Mouse (Mus musculus) CH12.LX (cell line): ENCODE data around the gene Frs2. TPM values are rescaled to one million over a fixed set of nuclear protein-coding genes. Genes with fewer than 3 reads are reported as not detected.

Source experiments
- DNase-seq: peaks from one replicate; pipeline ENCODE4 v3.0.0-alpha.2; 2013; ENCODE audit errors: extremely low read depth
- H3K27ac ChIP-seq: 2 replicates; pipeline ENCODE4 v1.5.1; 2012; ENCODE audit warnings: low read depth, mild to moderate bottlenecking, control low read depth, moderate library complexity; ENCODE audit not compliant: insufficient read depth
- H3K27me3 ChIP-seq: replicated peaks from 2 replicates; pipeline ENCODE3; 2012; ENCODE audit warnings: inconsistent platforms
- H3K36me3 ChIP-seq, 2 experiments: replicated peaks in 1 of 2; 2 replicates each; pipeline versions ENCODE3 to v1.6.1; 2012; ENCODE audit warnings: inconsistent platforms in 1 of 2, low read length in 1 of 2, mild to moderate bottlenecking in 1 of 2, mixed read lengths in 1 of 2, moderate library complexity in 1 of 2; ENCODE audit not compliant: control insufficient read depth in 1 of 2, insufficient read depth in 1 of 2
- H3K4me1 ChIP-seq, 2 experiments: 2 replicates each; pipeline ENCODE4 v1.6.1; 2012; ENCODE audit warnings: inconsistent platforms in 1 of 2, moderate library complexity in 1 of 2; ENCODE audit not compliant: insufficient read depth in 2 of 2, control insufficient read depth in 1 of 2
- H3K4me2 ChIP-seq: 2 replicates; pipeline ENCODE4 v1.6.1; 2012; ENCODE audit warnings: low read depth, mild to moderate bottlenecking, control low read depth; ENCODE audit not compliant: poor library complexity, insufficient read depth, severe bottlenecking
- H3K4me3 ChIP-seq, 3 experiments: fragments of 150-350 bp in 1 of 3; sonication (generic) in 1 of 3; replicated peaks in 1 of 3; 2 replicates each; pipeline versions ENCODE3 to v1.5.1; 2011 to 2012; ENCODE audit warnings: low read depth in 2 of 3, low read length in 2 of 3, mild to moderate bottlenecking in 2 of 3, moderate library complexity in 2 of 3, control low read depth in 1 of 3, improper control_type of control experiment in 1 of 3, inconsistent platforms in 1 of 3, mixed read lengths in 1 of 3; ENCODE audit not compliant: poor library complexity in 1 of 3
- H3K79me2 ChIP-seq: replicated peaks from 2 replicates; pipeline ENCODE4 v1.6.1; 2012; ENCODE audit warnings: mild to moderate bottlenecking, moderate library complexity; ENCODE audit not compliant: control insufficient read depth, poor library complexity, insufficient read depth, severe bottlenecking; ENCODE audit errors: extremely low read depth
- H3K9ac ChIP-seq: 2 replicates; pipeline ENCODE4 v1.6.1; 2012; ENCODE audit warnings: low read depth, mild to moderate bottlenecking, control low read depth, moderate library complexity; ENCODE audit not compliant: insufficient read depth
- H3K9me3 ChIP-seq: replicated peaks from 2 replicates; pipeline ENCODE3; 2012; ENCODE audit warnings: low read length, inconsistent platforms, mixed read lengths
- BHLHE40 ChIP-seq: IDR thresholded peaks from 2 replicates; pipeline ENCODE4 v1.6.1; 2011; ENCODE audit warnings: mild to moderate bottlenecking, low read depth, low read length, improper control_type of control experiment
- CHD1 ChIP-seq: IDR thresholded peaks from 2 replicates; pipeline ENCODE4 v1.6.1; 2012; ENCODE audit warnings: low read depth, low read length, improper control_type of control experiment, inconsistent platforms
- CHD2 ChIP-seq: IDR thresholded peaks from 2 replicates; pipeline ENCODE4 v1.6.1; 2011; ENCODE audit warnings: low read length, improper control_type of control experiment
- CTCF ChIP-seq, 2 experiments: IDR thresholded peaks in 1 of 2; conservative IDR thresholded peaks in 1 of 2; 2 replicates each; pipeline ENCODE4 v1.5.1; 2011 to 2012; ENCODE audit warnings: low read depth in 2 of 2, low read length in 2 of 2, improper control_type of control experiment in 1 of 2, inconsistent platforms in 1 of 2, mild to moderate bottlenecking in 1 of 2, moderate library complexity in 1 of 2
- ELF1 ChIP-seq: IDR thresholded peaks from 2 replicates; pipeline ENCODE4 v1.6.1; 2014; ENCODE audit warnings: low read depth, mild to moderate bottlenecking, inconsistent platforms, low read length, improper control_type of control experiment
- EP300 ChIP-seq: IDR thresholded peaks from 2 replicates; pipeline ENCODE4 v1.6.1; 2011; ENCODE audit warnings: low read length, improper control_type of control experiment
- ETS1 ChIP-seq: conservative IDR thresholded peaks from 2 replicates; pipeline ENCODE4 v1.6.1; 2012; ENCODE audit warnings: low read depth, mild to moderate bottlenecking, inconsistent platforms, low read length, improper control_type of control experiment, moderate library complexity
- GABPA ChIP-seq: IDR thresholded peaks from 2 replicates; pipeline ENCODE4 v1.6.1; 2012; ENCODE audit warnings: low read depth, low read length, improper control_type of control experiment, inconsistent platforms; ENCODE audit not compliant: insufficient replicate concordance
- HCFC1 ChIP-seq: IDR thresholded peaks from 2 replicates; pipeline ENCODE4 v1.6.1; 2012; ENCODE audit warnings: low read depth, mild to moderate bottlenecking, inconsistent platforms, low read length, improper control_type of control experiment
- IRF4 ChIP-seq: IDR thresholded peaks from 2 replicates; pipeline ENCODE4 v1.6.1; 2014; ENCODE audit warnings: low read depth, mild to moderate bottlenecking, inconsistent platforms, low read length, improper control_type of control experiment
- JUN ChIP-seq: IDR thresholded peaks from 2 replicates; pipeline ENCODE4 v1.6.1; 2011; ENCODE audit warnings: low read depth, mild to moderate bottlenecking, low read length, improper control_type of control experiment, moderate library complexity; ENCODE audit not compliant: insufficient read depth
- JUND ChIP-seq: conservative IDR thresholded peaks from 2 replicates; pipeline ENCODE4 v1.6.1; 2011; ENCODE audit warnings: low read depth, low read length, improper control_type of control experiment
- MAFK ChIP-seq: IDR thresholded peaks from 2 replicates; pipeline ENCODE4 v1.6.1; 2011; ENCODE audit warnings: low read length, improper control_type of control experiment; ENCODE audit not compliant: insufficient replicate concordance
- MAX ChIP-seq: IDR thresholded peaks from 2 replicates; pipeline ENCODE4 v1.6.1; 2011; ENCODE audit warnings: low read length, improper control_type of control experiment
- MXI1 ChIP-seq: IDR thresholded peaks from 2 replicates; pipeline ENCODE4 v1.6.1; 2011; ENCODE audit warnings: mild to moderate bottlenecking, low read depth, low read length, improper control_type of control experiment
- MYC ChIP-seq: IDR thresholded peaks from 2 replicates; pipeline ENCODE4 v1.6.1; 2011; ENCODE audit warnings: low read depth, mild to moderate bottlenecking, improper control_type of control experiment, low read length
- PAX5 ChIP-seq: IDR thresholded peaks from 2 replicates; pipeline ENCODE4 v1.6.1; 2012; ENCODE audit warnings: low read length, inconsistent platforms, mixed read lengths
- POLR2A ChIP-seq: IDR thresholded peaks from 2 replicates; pipeline ENCODE4 v1.6.1; 2011; ENCODE audit warnings: low read depth, mild to moderate bottlenecking, improper control_type of control experiment, low read length
- RCOR1 ChIP-seq: conservative IDR thresholded peaks from 2 replicates; pipeline ENCODE4 v1.6.1; 2012; ENCODE audit warnings: low read depth, mild to moderate bottlenecking, inconsistent platforms, low read length, improper control_type of control experiment
- SIN3A ChIP-seq: IDR thresholded peaks from 2 replicates; pipeline ENCODE4 v1.6.1; 2012; ENCODE audit warnings: low read length, improper control_type of control experiment, inconsistent platforms
- SMC3 ChIP-seq: IDR thresholded peaks from 2 replicates; pipeline ENCODE4 v1.6.1; 2011; ENCODE audit warnings: low read depth, low read length, improper control_type of control experiment
- TBP ChIP-seq: conservative IDR thresholded peaks from 2 replicates; pipeline ENCODE4 v1.6.1; 2011; ENCODE audit warnings: low read depth, low read length, improper control_type of control experiment
- ZC3H11A ChIP-seq: IDR thresholded peaks from 2 replicates; pipeline ENCODE4 v1.6.1; 2012; ENCODE audit warnings: low read depth, mild to moderate bottlenecking, inconsistent platforms, low read length, improper control_type of control experiment
- ZNF384 ChIP-seq: IDR thresholded peaks from 2 replicates; pipeline ENCODE4 v1.6.1; 2012; ENCODE audit warnings: low read depth, low read length, improper control_type of control experiment, inconsistent platforms
- dilution Hi-C: fragments of 300-500 bp; cut with MboI; formaldehyde crosslinking; loops from 2 replicates; pipeline ENCODE4 v1.14.3; 2020; ENCODE audit warnings: low sequenced_read_pairs; ENCODE audit not compliant: extremely low pct_unique_long_range_greater_than_20kb, extremely low pct_ligation_motif_present
- in situ Hi-C: fragments of 300-500 bp; cut with MboI; formaldehyde crosslinking; loops from 3 replicates; pipeline ENCODE4 v1.14.3; 2019; ENCODE audit warnings: low sequenced_read_pairs, low pct_ligation_motif_present, low pct_unique_long_range_greater_than_20kb, mixed read lengths
- polyA plus RNA-seq: library from polyadenylated mRNA; unstranded; fragments of >175 nt; gene quantifications from 2 replicates; pipeline ENCODE4 v1.2.1, GENCODE M21; 2012; ENCODE audit warnings: low read depth; ENCODE audit not compliant: insufficient read length
- total RNA-seq, 2 experiments: library from RNA; depleted of rRNA; stranded (reverse); fragments of 300-350 nt in 1 of 2; fragments of >200 nt in 1 of 2; gene quantifications; 2 replicates each; pipeline ENCODE4 v1.2.3; 2012 to 2014

The Frs2 gene
- total and polyA plus RNA-seq, 3 experiments: 4.3 to 10.4 (median 5.6) TPM

- peak overlapping the region; percentile 16 for H3K9ac ChIP-seq
- peaks cover 3 to 20% of the 10 kb centered on the region in 2 experiments for H3K4me1 ChIP-seq
- 0 out of 2 replicates have a peak, but pooled peaks have one; percentile 12 for TF ChIP-seq JUN
- no peak; the same call in 1 of the 2 replicates for TF ChIP-seq SIN3A
- TF ChIP-seq RCOR1: 0 out of 2 replicates have a peak, but pooled peaks have one; percentile 36
- peak; percentile 73; the same call in 1 of the 2 replicates for TF ChIP-seq CHD1
- 0 out of 2 replicates have a peak, but pooled peaks have one; percentile 30 for TF ChIP-seq MAX
- no peak for TF ChIP-seq SMC3
- no peak for TF ChIP-seq BHLHE40
- TF ChIP-seq TBP: 0 out of 2 replicates have a peak, but pooled peaks have one; percentile 19
- TF ChIP-seq POLR2A: peak; percentile 36; the same call in 1 of the 2 replicates
- peak; percentile 21; the same call in 1 of the 2 replicates for TF ChIP-seq ELF1
- peak; percentile 75 for TF ChIP-seq ETS1
- TF ChIP-seq EP300: peak; percentile 60; the same call in 1 of the 2 replicates
- TF ChIP-seq IRF4: peak; percentile 66; the same call in 1 of the 2 replicates
- no peak for TF ChIP-seq GABPA
- TF ChIP-seq ZNF384: peak; percentile 76
- TF ChIP-seq MAFK: no peak
- no peak for TF ChIP-seq ZC3H11A
- 0 out of 2 replicates have a peak, but pooled peaks have one; percentile 19 for TF ChIP-seq JUND
- TF ChIP-seq PAX5: no peak
- peak; percentile 60; the same call in 1 of the 2 replicates for TF ChIP-seq MXI1
- no peak for TF ChIP-seq HCFC1
- no peak for TF ChIP-seq CTCF (conservative IDR thresholded peaks at IDR 0.05 in 1 of 2, IDR thresholded peaks at IDR 0.05 in 1 of 2; ENCODE audit: low read depth in 2 of 2, low read length in 2 of 2)
- dilution Hi-C loops: no loop called here
- H3K4me3 ChIP-seq: peak overlapping the region; percentile 14 to 27 (median 15)
- in situ Hi-C loops: no loop called here
- no peaks in the 10 kb centered on the region for H3K9me3 ChIP-seq
- H3K27me3 ChIP-seq: no peaks in the 10 kb centered on the region
- H3K4me2 ChIP-seq: peak overlapping the region; percentile 87
- no peaks in the 10 kb centered on the region for H3K79me2 ChIP-seq
- peak; percentile 52 for DNase-seq
- peaks cover 29 to 59% of the 10 kb centered on the region in 2 experiments for H3K36me3 ChIP-seq
- peak overlapping the region; percentile 92 for H3K27ac ChIP-seq
Observed at GRCm38 (mm10) chr10:117081914-117082359, 66.4 kb downstream of the Frs2 start.

DNA sequence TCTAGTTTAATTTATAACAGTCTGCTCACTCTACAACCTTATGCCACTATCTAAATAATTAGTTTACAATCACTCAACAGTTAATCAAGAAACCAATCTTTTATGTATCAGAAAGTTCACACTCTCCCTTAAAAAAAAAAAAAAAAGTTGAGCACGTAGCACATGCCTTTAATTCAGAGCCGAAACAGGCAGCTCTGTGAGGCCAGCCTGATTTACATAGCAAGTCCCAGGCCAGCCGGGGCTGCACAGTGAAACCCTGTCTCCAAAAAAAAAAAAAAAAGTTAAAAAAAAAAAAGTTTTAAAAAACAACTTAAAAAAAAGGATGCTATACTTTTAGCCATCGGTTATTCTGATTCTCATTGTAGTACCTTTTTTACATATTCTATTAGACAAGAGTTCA, 67.0 kb downstream of the Frs2 start:
- peak overlapping the region; percentile 16; the same call in 1 of the 2 replicates for H3K9ac ChIP-seq
- dilution Hi-C loops: no loop called here
- peak; percentile 74 for DNase-seq

More for the DNA sequence above, 67.0 kb downstream of the Frs2 start:
- peak overlapping the region; percentile 87; the same call in 1 of the 2 replicates for H3K4me2 ChIP-seq
- H3K79me2 ChIP-seq: no peaks in the 10 kb centered on the region
- in situ Hi-C loops: no loop called here
- H3K36me3 ChIP-seq: peaks cover 36 to 65% of the 10 kb centered on the region in 2 experiments
- H3K27me3 ChIP-seq: no peaks in the 10 kb centered on the region
- TF ChIP-seq ELF1 (no peak), CHD2 (no peak), BHLHE40 (peak; percentile 75), MYC (peak; percentile 88), ETS1 (peak; percentile 69), MXI1 (peak; percentile 55; the same call in 1 of the 2 replicates), MAX (0 out of 2 replicates have a peak, but pooled peaks have one; percentile 59), GABPA (no peak), ZNF384 (peak; percentile 98)
- peak overlapping the region; percentile 92; the same call in 1 of the 2 replicates for H3K27ac ChIP-seq
- H3K4me1 ChIP-seq: peaks cover 3 to 20% of the 10 kb centered on the region in 2 experiments
- H3K4me3 ChIP-seq: peak overlapping the region in 1 of 3 experiments; percentile 7
- no peaks in the 10 kb centered on the region for H3K9me3 ChIP-seq
